Mouse (Mus musculus): ENCODE measurements around the gene Rbm12. TPM values are rescaled to one million over a fixed set of nuclear protein-coding genes. Genes with fewer than 3 reads are reported as not detected.

The Rbm12 gene
- polyA plus RNA-seq, 1 experiment from 2014 or later, result 7.8 TPM

DNA sequence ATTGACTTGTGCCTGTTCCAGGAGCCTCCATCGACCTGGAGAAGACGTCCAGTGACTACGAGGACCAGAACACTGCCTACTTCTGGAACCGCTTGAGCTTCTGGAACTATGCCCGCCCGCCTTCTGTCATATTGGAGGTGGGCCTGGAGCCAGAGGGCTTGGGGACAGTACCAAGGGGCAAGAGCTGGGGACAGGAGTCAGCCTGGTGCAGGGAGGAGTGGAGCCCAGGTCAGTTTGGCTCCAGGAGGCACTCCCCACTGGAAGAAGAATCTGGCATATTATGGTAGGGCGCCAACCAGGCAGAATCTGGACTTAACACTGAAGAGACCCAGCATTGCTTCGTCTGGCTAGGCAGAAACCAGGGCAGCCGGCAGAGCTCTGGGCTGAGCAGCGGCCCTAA, 43.9 kb downstream of the Rbm12 start:
- no peaks in the 10 kb centered on the region for H3K36me3 ChIP-seq (ENCODE audit: control insufficient read depth, insufficient read depth)
- no peak overlapping the region for H3K4me2 ChIP-seq (ENCODE audit: low read depth, low read length)
- H3K9me3 ChIP-seq (replicated peaks; ENCODE audit: control insufficient read depth, low read length), result no peaks in the 10 kb centered on the region
- peaks cover 3% of the 10 kb centered on the region; the same call in 1 of the 2 replicates for H3K27me3 ChIP-seq (ENCODE audit: control insufficient read depth, insufficient read depth, low read depth, low read length)
- WGBS (ENCODE audit: insufficient replicate concordance), result 78% methylated on average over 10 of the region's 10 CpGs
- no peak for ATAC-seq (ENCODE audit: low read depth)
- no peak overlapping the region for H3K27ac ChIP-seq (ENCODE audit: low read length)
- no peak overlapping the region for H3K4me3 ChIP-seq (ENCODE audit: low read depth, low read length)
- H3K4me1 ChIP-seq (ENCODE audit: control insufficient read depth, low read depth, low read length), result peaks cover 11% of the 10 kb centered on the region
- H3K9ac ChIP-seq (ENCODE audit: low read depth, low read length), result no peak overlapping the region

DNA sequence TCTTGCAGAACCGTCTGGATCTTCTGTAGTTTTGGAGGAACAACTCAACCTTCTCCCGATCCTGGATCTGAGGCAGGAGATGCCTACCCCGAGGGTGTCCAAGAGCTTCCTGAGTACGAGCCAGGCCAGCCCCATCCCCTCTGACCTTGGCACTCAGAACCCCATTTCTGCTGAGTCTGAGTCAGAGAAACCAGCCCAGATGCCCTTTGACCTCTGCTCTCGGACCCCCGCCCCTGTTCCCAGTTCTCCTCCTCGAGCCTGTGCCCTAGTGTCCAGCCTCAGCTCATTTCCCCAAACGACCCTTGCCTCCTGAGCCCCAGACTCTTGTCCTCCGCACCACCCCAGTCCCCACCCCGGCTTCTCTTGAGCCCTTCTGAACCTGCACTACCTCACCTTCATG, 45.7 kb downstream of the Rbm12 start:
- peaks cover 3% of the 10 kb centered on the region for H3K27me3 ChIP-seq (ENCODE audit: control insufficient read depth, insufficient read depth, low read depth, low read length)
- peak overlapping the region; percentile 79 for H3K4me3 ChIP-seq (ENCODE audit: low read depth, low read length)
- no peaks in the 10 kb centered on the region for H3K36me3 ChIP-seq (ENCODE audit: control insufficient read depth, insufficient read depth)
- H3K27ac ChIP-seq (ENCODE audit: low read length), result no peak overlapping the region
- no peaks in the 10 kb centered on the region for H3K9me3 ChIP-seq (replicated peaks; ENCODE audit: control insufficient read depth, low read length)
- H3K9ac ChIP-seq (ENCODE audit: low read depth, low read length), result peak overlapping the region; percentile 75; the same call in 1 of the 2 replicates
- WGBS (ENCODE audit: insufficient replicate concordance), result 39% methylated on average over 10 of the region's 10 CpGs
- H3K4me2 ChIP-seq (ENCODE audit: low read depth, low read length), result peak overlapping the region; percentile 99
- no peak for ATAC-seq (ENCODE audit: low read depth)
- peaks cover 11% of the 10 kb centered on the region for H3K4me1 ChIP-seq (ENCODE audit: control insufficient read depth, low read depth, low read length)

- peak within 1 kb of the TSS; percentile 99 for H3K4me2 ChIP-seq (ENCODE audit: low read depth, low read length)
- H3K4me1 ChIP-seq (ENCODE audit: control insufficient read depth, low read depth, low read length), result peaks cover 11% of the 10 kb centered on the region
- peaks cover 3% of the 10 kb centered on the region for H3K27me3 ChIP-seq (ENCODE audit: control insufficient read depth, insufficient read depth, low read depth, low read length)
- ATAC-seq (ENCODE audit: low read depth), result peak; percentile 84
- no peaks in the 10 kb centered on the region for H3K36me3 ChIP-seq (ENCODE audit: control insufficient read depth, insufficient read depth)
- peak within 1 kb of the TSS; percentile 79 for H3K4me3 ChIP-seq (ENCODE audit: low read depth, low read length)
- peak within 1 kb of the TSS; percentile 75 for H3K9ac ChIP-seq (ENCODE audit: low read depth, low read length)
- peak within 1 kb of the TSS; percentile 56 for H3K27ac ChIP-seq (ENCODE audit: low read length)
- H3K9me3 ChIP-seq (replicated peaks; ENCODE audit: control insufficient read depth, low read length), result no peaks in the 10 kb centered on the region
- WGBS (ENCODE audit: insufficient replicate concordance), result 1% methylated on average over 75 of the region's 81 CpGs
These were observed 46.4 kb downstream of the Rbm12 start, which contains the start of gene Spag4 for GRCm38 (mm10) chr2:156065099-156066041. Gene Spag4, plus strand, starts transcription at chr2:156065175.

DNA sequence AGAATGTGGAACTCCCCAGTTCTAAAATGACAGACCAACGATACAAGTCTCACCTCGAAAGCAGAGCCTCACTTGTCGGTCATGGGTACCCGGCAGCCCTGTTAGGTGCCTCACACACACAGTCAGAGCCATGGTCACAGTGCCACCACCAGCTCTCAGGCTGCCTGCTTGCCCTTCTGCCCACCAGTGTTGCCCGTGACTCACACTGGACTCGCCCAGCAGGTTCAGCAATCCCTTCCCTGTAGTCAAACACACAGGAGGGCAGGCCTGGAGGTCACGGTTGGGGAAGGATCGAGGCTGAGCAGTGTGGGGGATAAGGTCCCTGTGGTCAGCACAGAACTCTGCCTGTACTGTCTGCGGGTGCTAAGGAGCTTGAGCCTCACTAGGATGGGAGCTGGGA, 59.0 kb downstream of the Rbm12 start, which contains the start of gene Fer1l4:
Gene Fer1l4 (minus strand): TSS at position 132 of the 400 bp plus-strand sequence.
- 68% methylated on average over 9 of the region's 9 CpGs for WGBS (ENCODE audit: insufficient replicate concordance)
- Histone ChIP-seq H3K4me3 (ENCODE audit: low read depth, low read length) (no peak within 1 kb of the TSS), H3K9me3 (replicated peaks; ENCODE audit: control insufficient read depth, low read length) (no peaks in the 10 kb centered on the region), H3K27ac (ENCODE audit: low read length) (no peak within 1 kb of the TSS), H3K4me1 (ENCODE audit: control insufficient read depth, low read depth, low read length) (no peaks in the 10 kb centered on the region), H3K36me3 (ENCODE audit: control insufficient read depth, insufficient read depth) (no peaks in the 10 kb centered on the region), H3K27me3 (ENCODE audit: control insufficient read depth, insufficient read depth, low read depth, low read length) (peaks cover 4% of the 10 kb centered on the region), H3K9ac (ENCODE audit: low read depth, low read length) (no peak within 1 kb of the TSS), H3K4me2 (ENCODE audit: low read depth, low read length) (no peak within 1 kb of the TSS)
- no peak for ATAC-seq (ENCODE audit: low read depth)

GRCm38 (mm10) chr2:156047929-156048328, 63.8 kb downstream of the Rbm12 start:
- 10% methylated on average over 19 of the region's 19 CpGs for WGBS (ENCODE audit: insufficient replicate concordance)
- H3K4me3 ChIP-seq (ENCODE audit: low read depth, low read length), result no peak overlapping the region
- H3K27ac ChIP-seq (ENCODE audit: low read length), result no peak overlapping the region
- ATAC-seq (ENCODE audit: low read depth), result no peak
- H3K9me3 ChIP-seq (replicated peaks; ENCODE audit: control insufficient read depth, low read length), result no peaks in the 10 kb centered on the region
- no peaks in the 10 kb centered on the region for H3K4me1 ChIP-seq (ENCODE audit: control insufficient read depth, low read depth, low read length)
- peaks cover 6% of the 10 kb centered on the region for H3K27me3 ChIP-seq (ENCODE audit: control insufficient read depth, insufficient read depth, low read depth, low read length)
- no peak overlapping the region for H3K4me2 ChIP-seq (ENCODE audit: low read depth, low read length)
- H3K9ac ChIP-seq (ENCODE audit: low read depth, low read length), result no peak overlapping the region
- no peaks in the 10 kb centered on the region for H3K36me3 ChIP-seq (ENCODE audit: control insufficient read depth, insufficient read depth)

DNA sequence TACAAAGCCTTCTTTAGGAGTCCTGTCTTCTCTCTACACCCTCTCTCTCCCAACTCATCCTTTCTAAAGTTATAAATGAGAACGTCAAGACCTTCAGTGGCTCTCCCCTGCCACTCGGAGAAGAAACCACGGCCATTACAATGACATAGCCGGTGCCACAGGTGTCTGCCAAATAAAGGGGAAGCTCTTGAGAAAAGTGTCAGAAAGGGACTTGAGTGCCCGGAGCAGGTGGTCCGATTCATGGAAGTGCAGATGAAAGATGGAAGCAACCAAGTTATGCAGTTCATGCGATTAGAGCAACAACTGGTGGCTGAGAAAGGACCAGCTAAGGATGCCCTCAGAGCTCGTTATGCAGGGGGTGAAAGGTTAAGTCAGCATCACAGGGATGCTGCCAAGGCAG, 68.9 kb downstream of the Rbm12 start:
- Histone ChIP-seq H3K4me1 (ENCODE audit: control insufficient read depth, low read depth, low read length) (no peaks in the 10 kb centered on the region), H3K9ac (ENCODE audit: low read depth, low read length) (no peak overlapping the region), H3K4me2 (ENCODE audit: low read depth, low read length) (no peak overlapping the region), H3K4me3 (ENCODE audit: low read depth, low read length) (no peak overlapping the region), H3K9me3 (replicated peaks; ENCODE audit: control insufficient read depth, low read length) (no peaks in the 10 kb centered on the region), H3K36me3 (ENCODE audit: control insufficient read depth, insufficient read depth) (no peaks in the 10 kb centered on the region), H3K27ac (ENCODE audit: low read length) (no peak overlapping the region), H3K27me3 (ENCODE audit: control insufficient read depth, insufficient read depth, low read depth, low read length) (peaks cover 2% of the 10 kb centered on the region)
- no peak for ATAC-seq (ENCODE audit: low read depth)
- WGBS (ENCODE audit: insufficient replicate concordance), result 58% methylated on average over 8 of the region's 8 CpGs

Other genes starting within 250 kb of the Rbm12 start
- 26.5 and 34.1 TPM in 2 replicates for gene Uqcc1, start 181.7 kb downstream of the Rbm12 start, polyA plus RNA-seq (2015; fragmentation: Nextera tagmentation; extraction: Ambion mirVana)
- gene Gm15557, start 171.2 kb downstream of the Rbm12 start, polyA plus RNA-seq (2015; fragmentation: Nextera tagmentation; extraction: Ambion mirVana), result not detected in 2 replicates
- gene Gdf5, start 166.6 kb downstream of the Rbm12 start, polyA plus RNA-seq (2015; fragmentation: Nextera tagmentation; extraction: Ambion mirVana), result not detected in 2 replicates
- 6.6 and 7.0 TPM in 2 replicates for gene Cep250, start 155.5 kb downstream of the Rbm12 start, polyA plus RNA-seq (2015; fragmentation: Nextera tagmentation; extraction: Ambion mirVana)
- 0.54 and 0.98 TPM in 2 replicates for gene 6430550D23Rik, start 104.0 kb downstream of the Rbm12 start, polyA plus RNA-seq (2015; fragmentation: Nextera tagmentation; extraction: Ambion mirVana)
- 93.2 and 93.9 TPM in 2 replicates for gene Ergic3, start 103.9 kb downstream of the Rbm12 start, polyA plus RNA-seq (2015; fragmentation: Nextera tagmentation; extraction: Ambion mirVana)
- not detected in 2 replicates for gene Fer1l4, start 59.0 kb downstream of the Rbm12 start, polyA plus RNA-seq (2015; fragmentation: Nextera tagmentation; extraction: Ambion mirVana)
- 0.54 and 0.72 TPM in 2 replicates for gene Spag4, start 46.8 kb downstream of the Rbm12 start, polyA plus RNA-seq (2015; fragmentation: Nextera tagmentation; extraction: Ambion mirVana)
- gene Cpne1, start within 50 bp of the Rbm12 start, polyA plus RNA-seq (2015; fragmentation: Nextera tagmentation; extraction: Ambion mirVana), result 19.4 and 22.6 TPM in 2 replicates
- 5.4 and 6.2 TPM in 2 replicates for gene Gm28036, start 15.1 kb upstream of the Rbm12 start, polyA plus RNA-seq (2015; fragmentation: Nextera tagmentation; extraction: Ambion mirVana)
- 180 and 191 TPM in 2 replicates for gene Romo1, start 32.1 kb upstream of the Rbm12 start, polyA plus RNA-seq (2015; fragmentation: Nextera tagmentation; extraction: Ambion mirVana)
- gene Nfs1, start 32.2 kb upstream of the Rbm12 start, polyA plus RNA-seq (2015; fragmentation: Nextera tagmentation; extraction: Ambion mirVana), result 44.5 and 44.7 TPM in 2 replicates
- gene Rbm39, start 68.3 kb upstream of the Rbm12 start, polyA plus RNA-seq (2015; fragmentation: Nextera tagmentation; extraction: Ambion mirVana), result 229 and 233 TPM in 2 replicates
- gene Phf20, start 84.5 kb upstream of the Rbm12 start, polyA plus RNA-seq (2015; fragmentation: Nextera tagmentation; extraction: Ambion mirVana), result 10.9 and 13.8 TPM in 2 replicates
- 1.6 and 1.9 TPM in 2 replicates for gene Cnbd2, start 200.3 kb upstream of the Rbm12 start, polyA plus RNA-seq (2015; fragmentation: Nextera tagmentation; extraction: Ambion mirVana)
- gene Scand1, start 200.7 kb upstream of the Rbm12 start, polyA plus RNA-seq (2015; fragmentation: Nextera tagmentation; extraction: Ambion mirVana), result 20.7 and 21.4 TPM in 2 replicates